Mouse (Mus musculus) small intestine, adult 2 months (tissue): ENCODE data around the gene Srrd. TPM values are rescaled to one million over a fixed set of nuclear protein-coding genes. Genes with fewer than 3 reads are reported as not detected.

Experiments used
- H3K27ac ChIP-seq: fragments of 200-500 bp; 2 replicates; pipeline ENCODE4 v1.5.1; 2012; ENCODE audit warnings: low read depth, low read length, control low read depth, inconsistent platforms; ENCODE audit not compliant: insufficient read depth
- H3K27me3 ChIP-seq: fragments of 200-500 bp; 2 replicates; pipeline ENCODE4 v1.6.1; 2012; ENCODE audit warnings: mild to moderate bottlenecking, moderate library complexity, low read length, inconsistent platforms; ENCODE audit not compliant: control insufficient read depth, insufficient read depth
- H3K36me3 ChIP-seq: fragments of 200-500 bp; 2 replicates; pipeline ENCODE4 v1.6.1; 2012; ENCODE audit warnings: mild to moderate bottlenecking, low read length, control low read depth, inconsistent platforms; ENCODE audit not compliant: control insufficient read depth, insufficient read depth
- H3K4me1 ChIP-seq: fragments of 200-500 bp; 2 replicates; pipeline ENCODE4 v1.6.1; 2012; ENCODE audit warnings: low read length, inconsistent platforms, mixed read lengths; ENCODE audit not compliant: control insufficient read depth, insufficient read depth, insufficient read length
- H3K4me3 ChIP-seq: fragments of 200-500 bp; 2 replicates; pipeline ENCODE4 v1.5.1; 2012; ENCODE audit warnings: low read depth, mild to moderate bottlenecking, control low read depth, inconsistent platforms, low read length, moderate library complexity
- CTCF ChIP-seq: fragments of 200-500 bp; IDR thresholded peaks from 2 replicates; pipeline ENCODE4 v1.5.1; 2012; ENCODE audit warnings: low read depth, mild to moderate bottlenecking, control low read depth, inconsistent platforms, low read length, moderate library complexity, mixed read lengths; ENCODE audit not compliant: insufficient replicate concordance, insufficient read length; ENCODE audit errors: extremely low read depth
- POLR2A ChIP-seq: fragments of 200-500 bp; IDR thresholded peaks from 2 replicates; pipeline ENCODE4 v1.6.1; 2012; ENCODE audit warnings: low read depth, mild to moderate bottlenecking, control low read depth, inconsistent platforms, low read length, moderate library complexity
- WGBS: fragments of 180-500 bp; shearing (Covaris S2); methylation state at CpG from one replicate; pipeline ENCODE4 v1.1.7; 2018; 5-methylcytosine and 5-hydroxymethylcytosine counted together
- polyA plus RNA-seq: library from polyadenylated mRNA; depleted of rRNA; stranded (reverse); fragments of >200 nt; gene quantifications from 2 replicates; pipeline ENCODE4 v1.2.3, GENCODE M21; 2012

Gene Srrd
- polyA plus RNA-seq, 1 experiment = 34.1 TPM

DNA sequence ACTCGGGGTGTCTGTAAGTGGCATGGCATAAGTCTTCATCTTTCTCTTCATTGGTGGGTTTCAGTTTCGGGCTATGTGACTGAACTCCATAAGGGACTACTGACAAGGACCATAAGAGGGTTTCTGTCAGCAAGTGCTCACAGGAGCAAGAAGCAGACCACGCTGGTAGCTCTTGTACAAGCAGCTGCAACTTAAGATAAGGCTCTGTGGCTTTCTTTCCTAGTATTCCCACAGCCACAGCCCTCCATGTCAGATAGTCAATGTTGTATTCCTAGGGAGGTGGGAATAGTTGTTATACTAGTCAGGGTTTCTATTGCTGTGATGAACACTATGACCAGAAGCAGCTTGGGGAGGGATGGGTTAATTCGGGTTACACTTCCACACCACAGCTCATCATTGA, 16.7 kb upstream of the Srrd start:
- 79% methylated on average over 4 of the region's 4 CpGs for WGBS
- no peaks in the 10 kb centered on the region; the same call in 1 of the 2 replicates for H3K4me1 ChIP-seq
- no peak overlapping the region for H3K27ac ChIP-seq
- H3K4me3 ChIP-seq = no peak overlapping the region
- no peaks in the 10 kb centered on the region for H3K27me3 ChIP-seq
- no peak for TF ChIP-seq POLR2A
- no peak for TF ChIP-seq CTCF
- H3K36me3 ChIP-seq = peaks cover 25% of the 10 kb centered on the region; the same call in 1 of the 2 replicates

- H3K27me3 ChIP-seq = no peaks in the 10 kb centered on the region
- no peak overlapping the region for H3K27ac ChIP-seq
- TF ChIP-seq POLR2A = no peak
- no peak for TF ChIP-seq CTCF
- no peak overlapping the region for H3K4me3 ChIP-seq
- H3K36me3 ChIP-seq = peaks cover 23% of the 10 kb centered on the region
- WGBS = 89% methylated on average over 9 of the region's 9 CpGs
- no peaks in the 10 kb centered on the region; the same call in 1 of the 2 replicates for H3K4me1 ChIP-seq
Measured at GRCm38 (mm10) chr5:112356322-112356721, 13.5 kb upstream of the Srrd start.

GRCm38 (mm10) chr5:112355910-112356309, 13.1 kb upstream of the Srrd start, which contains the start of gene Gm6583:
Gene Gm6583 (minus strand): TSS chr5:112356033.
- Histone ChIP-seq H3K36me3 (peaks cover 27% of the 10 kb centered on the region), H3K4me1 (no peaks in the 10 kb centered on the region; the same call in 1 of the 2 replicates), H3K4me3 (no peak within 1 kb of the TSS), H3K27me3 (no peaks in the 10 kb centered on the region), H3K27ac (no peak within 1 kb of the TSS)
- no peak for TF ChIP-seq POLR2A
- no peak for TF ChIP-seq CTCF
- 65% methylated on average over 13 of the region's 13 CpGs for WGBS

DNA sequence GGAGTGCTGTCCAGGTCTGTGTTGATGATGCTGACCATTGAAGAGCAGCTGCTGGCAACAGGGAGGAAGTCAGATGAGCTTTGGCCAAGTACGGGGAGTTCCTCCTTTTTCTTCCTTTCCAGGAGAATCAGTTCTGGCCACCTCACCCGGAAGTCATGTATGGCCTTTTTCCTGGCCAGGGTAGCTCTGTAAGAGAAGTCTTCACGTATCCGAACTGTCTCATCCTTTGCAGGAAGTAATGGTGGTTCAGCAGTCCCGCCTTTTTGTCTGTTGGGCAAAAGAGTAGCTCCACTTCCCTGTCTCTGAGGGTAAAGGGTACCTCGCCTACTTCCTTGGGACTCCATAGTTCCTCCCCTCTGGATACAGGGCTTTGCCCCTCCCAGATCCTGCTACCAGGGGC, 12.7 kb upstream of the Srrd start:
- H3K4me1 ChIP-seq = no peaks in the 10 kb centered on the region; the same call in 1 of the 2 replicates
- H3K36me3 ChIP-seq = peaks cover 30% of the 10 kb centered on the region
- no peak overlapping the region for H3K27ac ChIP-seq
- no peak overlapping the region for H3K4me3 ChIP-seq
- TF ChIP-seq CTCF (no peak), POLR2A (no peak)
- WGBS = 72% methylated on average over 6 of the region's 6 CpGs
- H3K27me3 ChIP-seq = no peaks in the 10 kb centered on the region

DNA sequence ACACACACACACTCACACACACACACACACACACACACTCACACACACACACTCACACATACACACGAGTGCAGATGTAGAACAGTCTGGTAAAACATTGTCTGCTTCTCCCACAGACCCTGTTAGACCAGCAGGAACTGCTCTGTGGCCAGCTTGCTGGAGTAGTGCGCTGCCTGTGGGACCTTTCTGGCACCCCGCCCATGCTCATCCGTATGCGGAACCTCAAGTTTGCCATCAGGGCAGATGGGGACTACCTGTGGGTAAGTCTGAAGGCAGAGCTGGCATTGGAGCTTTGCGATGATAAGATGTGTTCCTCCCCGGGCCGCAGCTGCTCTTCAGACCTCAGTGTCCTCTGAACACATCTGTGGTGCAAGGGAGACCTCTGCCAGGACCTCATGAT, 6.3 kb upstream of the Srrd start:
- TF ChIP-seq CTCF = no peak
- no peak for TF ChIP-seq POLR2A
- Histone ChIP-seq H3K27ac (no peak overlapping the region), H3K36me3 (peaks cover 36% of the 10 kb centered on the region), H3K4me3 (no peak overlapping the region), H3K27me3 (no peaks in the 10 kb centered on the region), H3K4me1 (peaks cover 11% of the 10 kb centered on the region; the same call in 1 of the 2 replicates)
- 79% methylated on average over 8 of the region's 8 CpGs for WGBS

- TF ChIP-seq CTCF (no peak), POLR2A (no peak)
- Histone ChIP-seq H3K4me3 (no peak overlapping the region), H3K27ac (no peak overlapping the region), H3K4me1 (peaks cover 23% of the 10 kb centered on the region; the same call in 1 of the 2 replicates), H3K27me3 (no peaks in the 10 kb centered on the region), H3K36me3 (peaks cover 25% of the 10 kb centered on the region)
- 83% methylated on average over 16 of the region's 16 CpGs for WGBS
Measured at GRCm38 (mm10) chr5:112346211-112346965, 3.5 kb upstream of the Srrd start.
